Mouse (Mus musculus) liver, adult 2 months (tissue): ENCODE measurements at regions not wholly inside any gene's neighbourhood (a gene's known extent, or its start where the extent isn't known, plus 50 kb on each side); places are given as distances from the start of the nearest gene placed in this dataset.

ENCODE experiments used
- DNase-seq: peaks from one replicate; pipeline ENCODE4 v3.0.0-alpha.2; 2011; ENCODE audit warnings: low read depth, low spot score; ENCODE audit errors: extremely low read depth
- H3K27ac ChIP-seq: fragments of 200-500 bp; replicated peaks from 2 replicates; pipeline ENCODE4 v1.5.1; 2012; ENCODE audit warnings: low read depth, mild to moderate bottlenecking, control low read depth, inconsistent platforms, low read length; ENCODE audit not compliant: insufficient read depth
- H3K27me3 ChIP-seq: fragments of 200-500 bp; 2 replicates; pipeline ENCODE4 v1.6.1; 2012; ENCODE audit warnings: mild to moderate bottlenecking, moderate library complexity, low read length, inconsistent platforms; ENCODE audit not compliant: control insufficient read depth, insufficient read depth
- H3K36me3 ChIP-seq: fragments of 200-500 bp; 2 replicates; pipeline ENCODE4 v1.6.1; 2012; ENCODE audit warnings: low read length, inconsistent platforms; ENCODE audit not compliant: control insufficient read depth, insufficient read depth
- H3K4me1 ChIP-seq: fragments of 200-500 bp; 2 replicates; pipeline ENCODE4 v1.6.1; 2011; ENCODE audit warnings: low read length; ENCODE audit not compliant: control insufficient read depth, insufficient read depth
- H3K4me3 ChIP-seq: fragments of 200-500 bp; 2 replicates; pipeline ENCODE4 v1.5.1; 2011; ENCODE audit warnings: low read depth, mild to moderate bottlenecking, control low read depth, low read length, moderate library complexity; ENCODE audit not compliant: insufficient read depth
- H3K79me2 ChIP-seq: fragments of 200-500 bp; 2 replicates; pipeline ENCODE4 v1.6.1; 2012; ENCODE audit warnings: inconsistent platforms, mild to moderate bottlenecking, low read length, moderate library complexity; ENCODE audit not compliant: control insufficient read depth, insufficient read depth
- H3K9ac ChIP-seq: fragments of 200-500 bp; 2 replicates; pipeline ENCODE4 v1.6.1; 2012; ENCODE audit warnings: low read depth, mild to moderate bottlenecking, control low read depth, inconsistent platforms, low read length
- CTCF ChIP-seq: fragments of 200-500 bp; IDR thresholded peaks from 2 replicates; pipeline ENCODE4 v1.5.1; 2011; ENCODE audit warnings: low read depth, low read length, control low read depth
- POLR2A ChIP-seq: fragments of 200-500 bp; IDR thresholded peaks from 2 replicates; pipeline ENCODE4 v1.6.1; 2011; ENCODE audit warnings: low read length, control low read depth; ENCODE audit not compliant: insufficient read depth; ENCODE audit errors: extremely low read depth
- WGBS: fragments of 180-500 bp; shearing (Covaris S2); methylation state at CpG from one replicate; pipeline ENCODE4 v1.1.7; 2018; 5-methylcytosine and 5-hydroxymethylcytosine counted together

GRCm38 (mm10) chr19:30433141-30433540 lies 116.3 kb downstream of the Dkk1 start:
- Histone ChIP-seq H3K27me3 (no peaks in the 10 kb centered on the region), H3K4me1 (no peaks in the 10 kb centered on the region), H3K4me3 (no peak overlapping the region), H3K9ac (no peak overlapping the region), H3K27ac (no peak overlapping the region), H3K79me2 (no peaks in the 10 kb centered on the region), H3K36me3 (no peaks in the 10 kb centered on the region)
- no peak for TF ChIP-seq POLR2A
- no peak for TF ChIP-seq CTCF
- DNase-seq: no peak
- WGBS: 79% methylated on average over 1 of the region's 1 CpGs

- Histone ChIP-seq H3K4me1 (no peaks in the 10 kb centered on the region), H3K4me3 (no peak overlapping the region), H3K79me2 (no peaks in the 10 kb centered on the region), H3K27me3 (no peaks in the 10 kb centered on the region), H3K9ac (no peak overlapping the region), H3K27ac (no peak overlapping the region), H3K36me3 (no peaks in the 10 kb centered on the region)
- WGBS: 83% methylated on average over 12 of the region's 12 CpGs
- TF ChIP-seq CTCF: no peak
- TF ChIP-seq POLR2A: no peak
- DNase-seq: no peak
These were observed 114.3 kb downstream of the Dkk1 start for GRCm38 (mm10) chr19:30435054-30435738.

- H3K27me3 ChIP-seq: no peaks in the 10 kb centered on the region
- H3K79me2 ChIP-seq: no peaks in the 10 kb centered on the region
- H3K4me1 ChIP-seq: no peaks in the 10 kb centered on the region
- H3K36me3 ChIP-seq: no peaks in the 10 kb centered on the region
- 85% methylated on average over 13 of the region's 13 CpGs for WGBS
- DNase-seq: no peak
- no peak overlapping the region for H3K9ac ChIP-seq
- TF ChIP-seq CTCF: no peak
- TF ChIP-seq POLR2A: no peak
- H3K4me3 ChIP-seq: no peak overlapping the region
- no peak overlapping the region for H3K27ac ChIP-seq
These were observed 98.5 kb downstream of the Dkk1 start for GRCm38 (mm10) chr19:30450869-30451542.

GRCm38 (mm10) chr19:30451543-30451920 lies 97.9 kb downstream of the Dkk1 start:
- no peaks in the 10 kb centered on the region for H3K27me3 ChIP-seq
- TF ChIP-seq CTCF (no peak), POLR2A (no peak)
- DNase-seq: no peak
- no peaks in the 10 kb centered on the region for H3K36me3 ChIP-seq
- no peaks in the 10 kb centered on the region for H3K4me1 ChIP-seq
- no peak overlapping the region for H3K9ac ChIP-seq
- 78% methylated on average over 8 of the region's 8 CpGs for WGBS
- H3K79me2 ChIP-seq: no peaks in the 10 kb centered on the region
- H3K4me3 ChIP-seq: no peak overlapping the region
- H3K27ac ChIP-seq: no peak overlapping the region

- 75% methylated on average over 11 of the region's 11 CpGs for WGBS
- no peak for DNase-seq
- Histone ChIP-seq H3K4me3 (no peak overlapping the region), H3K9ac (no peak overlapping the region), H3K27me3 (no peaks in the 10 kb centered on the region), H3K79me2 (no peaks in the 10 kb centered on the region), H3K4me1 (no peaks in the 10 kb centered on the region), H3K36me3 (no peaks in the 10 kb centered on the region), H3K27ac (no peak overlapping the region)
- TF ChIP-seq POLR2A (no peak), CTCF (no peak)
These were observed 96.8 kb downstream of the Dkk1 start for GRCm38 (mm10) chr19:30452671-30453070.

- Histone ChIP-seq H3K4me1 (no peaks in the 10 kb centered on the region), H3K4me3 (no peak overlapping the region), H3K36me3 (no peaks in the 10 kb centered on the region), H3K27me3 (no peaks in the 10 kb centered on the region), H3K9ac (no peak overlapping the region), H3K79me2 (no peaks in the 10 kb centered on the region), H3K27ac (no peak overlapping the region)
- WGBS: 72% methylated on average over 4 of the region's 4 CpGs
- TF ChIP-seq CTCF: no peak
- no peak for TF ChIP-seq POLR2A
- DNase-seq: no peak
These were observed 66.0 kb downstream of the Dkk1 start for GRCm38 (mm10) chr19:30483436-30483835.
